Mouse (Mus musculus) small intestine, adult 10 weeks (tissue): ENCODE results near the gene Olfr1297. TPM values are rescaled to one million over a fixed set of nuclear protein-coding genes. Genes with fewer than 3 reads are reported as not detected.

Experiments used
- polyA plus RNA-seq: library from polyadenylated mRNA; stranded (reverse); fragments of 350-450 nt; fragmentation: Illumina TruSeq; extraction: RNeasy Lipid Tissue Mini Kit (QIAGEN cat#74804); gene quantifications from one replicate; pipeline ENCODE4 v1.2.3, GENCODE M21; 2014; ENCODE audit warnings: low replicate concordance

The Olfr1297 gene
- polyA plus RNA-seq: not detected

DNA sequence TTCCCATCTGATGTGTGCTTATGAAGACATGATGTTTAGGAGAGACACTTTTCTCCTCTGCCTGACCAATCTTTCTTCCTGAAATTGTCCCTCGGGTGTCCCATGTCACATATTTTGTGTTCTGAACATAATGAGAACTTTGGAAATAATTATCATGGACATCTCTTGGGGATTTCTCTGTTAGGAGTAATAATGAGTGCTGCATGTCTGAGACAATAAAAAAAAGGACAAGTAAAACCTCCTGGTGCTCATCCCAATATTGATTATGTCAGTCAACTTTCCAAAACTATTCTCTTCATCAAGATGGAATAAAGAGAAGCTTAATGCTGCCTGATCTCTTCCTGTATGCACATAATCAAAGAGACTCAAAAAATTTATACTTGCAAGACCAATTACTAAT, at the start of gene Olfr1297:
Gene Olfr1297, minus strand, starts transcription at position 101 of the 400 bp plus-strand sequence.

GRCm38 (mm10) chr2:111661119-111661518, 34.8 kb upstream of the Olfr1297 start, which contains the start of gene Olfr1299:
Gene Olfr1299, plus strand, starts transcription at chr2:111661419.

DNA sequence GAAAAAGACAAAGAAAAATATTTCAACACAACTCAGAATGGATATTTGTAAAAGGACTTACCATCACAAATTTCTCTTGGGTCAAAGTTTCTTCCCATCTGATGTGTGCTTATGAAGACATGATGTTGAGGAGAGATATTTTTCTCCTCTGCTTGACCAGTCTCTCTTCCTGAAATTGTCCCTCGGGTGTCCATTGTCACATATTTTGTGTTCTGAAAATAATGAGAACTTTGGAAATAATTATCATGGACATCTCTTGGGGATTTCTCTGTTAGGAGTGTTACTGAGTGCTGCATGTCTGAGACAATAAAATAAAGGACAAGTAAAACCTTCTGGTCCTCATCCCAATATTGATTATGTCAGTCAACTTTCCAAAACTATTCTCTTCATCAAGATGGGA, 22.8 kb upstream of the Olfr1297 start, which contains the start of gene Olfr1298:
Gene Olfr1298, minus strand, starts transcription at position 101 of the 400 bp plus-strand sequence.

DNA sequence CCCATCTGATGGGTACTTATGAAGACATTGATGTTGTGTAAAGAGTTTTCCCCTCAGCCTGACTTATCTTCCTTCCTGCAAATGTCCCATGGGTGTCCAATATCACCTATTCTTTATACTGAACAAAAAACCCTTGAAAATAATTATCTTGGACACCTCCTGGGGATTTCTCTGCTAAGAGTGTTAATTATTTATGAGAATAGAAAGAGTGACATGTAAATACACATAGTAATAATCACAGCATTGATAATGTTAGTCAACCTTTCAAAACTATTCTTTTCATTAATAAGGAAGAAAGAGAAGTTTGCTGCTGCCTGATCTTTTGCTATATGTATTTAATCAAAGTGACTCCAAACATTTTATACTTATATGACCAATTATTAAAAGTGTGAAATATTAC, 56.7 kb downstream of the Olfr1297 start, which contains the start of gene Olfr1295:
Gene Olfr1295, minus strand, starts transcription at position 101 of the 400 bp plus-strand sequence.

Other genes starting within 250 kb of the Olfr1297 start
- gene Olfr1286, start 203.4 kb downstream of the Olfr1297 start, polyA plus RNA-seq: not detected
- gene Olfr1287, start 177.4 kb downstream of the Olfr1297 start, polyA plus RNA-seq: not detected
- not detected for gene Olfr1288, start 152.4 kb downstream of the Olfr1297 start, polyA plus RNA-seq
- not detected for gene Olfr1289, start 145.7 kb downstream of the Olfr1297 start, polyA plus RNA-seq
- gene Olfr1290, start 132.7 kb downstream of the Olfr1297 start, polyA plus RNA-seq: not detected
- gene Olfr1291-ps1, start 129.3 kb downstream of the Olfr1297 start, polyA plus RNA-seq: not detected
- gene Olfr1293-ps, start 101.3 kb downstream of the Olfr1297 start, polyA plus RNA-seq: not detected
- gene Olfr1294, start 86.2 kb downstream of the Olfr1297 start, polyA plus RNA-seq: not detected
- gene Olfr1295, start 56.8 kb downstream of the Olfr1297 start, polyA plus RNA-seq: not detected
- gene Olfr1298, start 22.7 kb upstream of the Olfr1297 start, polyA plus RNA-seq: not detected
- gene Olfr1299, start 34.9 kb upstream of the Olfr1297 start, polyA plus RNA-seq: not detected
- not detected for gene Olfr1301, start 124.5 kb upstream of the Olfr1297 start, polyA plus RNA-seq
- not detected for gene Olfr1302, start 150.9 kb upstream of the Olfr1297 start, polyA plus RNA-seq
- gene Olfr1303, start 193.8 kb upstream of the Olfr1297 start, polyA plus RNA-seq: not detected